Mouse (Mus musculus): ENCODE results near the gene Tiam2. TPM values are rescaled to one million over a fixed set of nuclear protein-coding genes. Genes with fewer than 3 reads are reported as not detected.

Gene Tiam2
- polyA plus RNA-seq, 1 experiment from 2014 or later, result 1.2 TPM

GRCm38 (mm10) chr17:3389741-3390140, 63.4 kb downstream of the Tiam2 start:
- DNase-seq (ENCODE audit: low spot score), result no peak
- H3K27ac ChIP-seq (replicated peaks), result no peak overlapping the region
- no peaks in the 10 kb centered on the region for H3K9me3 ChIP-seq (ENCODE audit: control insufficient read depth, low read length)
- no peaks in the 10 kb centered on the region for H3K27me3 ChIP-seq (ENCODE audit: control insufficient read depth, insufficient read depth, low read length)
- no peaks in the 10 kb centered on the region for H3K4me1 ChIP-seq (replicated peaks; ENCODE audit: control insufficient read depth, insufficient read depth)
- no peak for TF ChIP-seq CTCF (IDR thresholded peaks at IDR 0.05; ENCODE audit: low read depth)
- TF ChIP-seq EP300 (optimal IDR thresholded peaks at IDR 0.05), result no peak
- WGBS, result 81% methylated on average over 4 of the region's 4 CpGs
- H3K36me3 ChIP-seq (ENCODE audit: control insufficient read depth, insufficient read depth, low read length), result no peaks in the 10 kb centered on the region
- H3K9ac ChIP-seq (ENCODE audit: low read length), result no peak overlapping the region
- no peak overlapping the region for H3K4me3 ChIP-seq (ENCODE audit: low read depth, low read length)
- no peak overlapping the region for H3K4me2 ChIP-seq (replicated peaks; ENCODE audit: low read depth)
- no peak for ATAC-seq (ENCODE audit: low FRiP score, low TSS enrichment)

- Histone ChIP-seq H3K4me2 (replicated peaks; ENCODE audit: low read depth) (no peak overlapping the region), H3K27ac (replicated peaks) (no peak overlapping the region), H3K4me3 (ENCODE audit: low read depth, low read length) (no peak overlapping the region), H3K36me3 (ENCODE audit: control insufficient read depth, insufficient read depth, low read length) (no peaks in the 10 kb centered on the region), H3K9ac (ENCODE audit: low read length) (no peak overlapping the region), H3K9me3 (ENCODE audit: control insufficient read depth, low read length) (no peaks in the 10 kb centered on the region), H3K4me1 (replicated peaks; ENCODE audit: control insufficient read depth, insufficient read depth) (no peaks in the 10 kb centered on the region), H3K27me3 (ENCODE audit: control insufficient read depth, insufficient read depth, low read length) (no peaks in the 10 kb centered on the region)
- DNase-seq (ENCODE audit: low spot score) (no peak), ATAC-seq (ENCODE audit: low FRiP score, low TSS enrichment) (no peak)
- no peak for TF ChIP-seq EP300 (optimal IDR thresholded peaks at IDR 0.05)
- TF ChIP-seq CTCF (IDR thresholded peaks at IDR 0.05; ENCODE audit: low read depth), result no peak
- 94% methylated on average over 2 of the region's 2 CpGs for WGBS
Measured at GRCm38 (mm10) chr17:3393981-3394380, 67.6 kb downstream of the Tiam2 start.

GRCm38 (mm10) chr17:3394985-3395384, 68.6 kb downstream of the Tiam2 start:
- TF ChIP-seq EP300 (optimal IDR thresholded peaks at IDR 0.05), result no peak
- no peak for TF ChIP-seq CTCF (IDR thresholded peaks at IDR 0.05; ENCODE audit: low read depth)
- DNase-seq (ENCODE audit: low spot score), result no peak
- H3K36me3 ChIP-seq (ENCODE audit: control insufficient read depth, insufficient read depth, low read length), result no peaks in the 10 kb centered on the region
- no peaks in the 10 kb centered on the region for H3K9me3 ChIP-seq (ENCODE audit: control insufficient read depth, low read length)
- no peak for ATAC-seq (ENCODE audit: low FRiP score, low TSS enrichment)
- 50% methylated on average over 2 of the region's 2 CpGs for WGBS
- no peak overlapping the region for H3K27ac ChIP-seq (replicated peaks)
- H3K27me3 ChIP-seq (ENCODE audit: control insufficient read depth, insufficient read depth, low read length), result no peaks in the 10 kb centered on the region
- H3K4me3 ChIP-seq (ENCODE audit: low read depth, low read length), result no peak overlapping the region
- no peak overlapping the region for H3K4me2 ChIP-seq (replicated peaks; ENCODE audit: low read depth)
- no peak overlapping the region for H3K9ac ChIP-seq (ENCODE audit: low read length)
- no peaks in the 10 kb centered on the region for H3K4me1 ChIP-seq (replicated peaks; ENCODE audit: control insufficient read depth, insufficient read depth)

GRCm38 (mm10) chr17:3396881-3397281, 70.5 kb downstream of the Tiam2 start:
- H3K9me3 ChIP-seq (ENCODE audit: control insufficient read depth, low read length), result no peaks in the 10 kb centered on the region
- H3K4me3 ChIP-seq (ENCODE audit: low read depth, low read length), result no peak overlapping the region
- ATAC-seq (ENCODE audit: low FRiP score, low TSS enrichment) (no peak), DNase-seq (ENCODE audit: low spot score) (no peak)
- 72% methylated on average over 12 of the region's 12 CpGs for WGBS
- no peaks in the 10 kb centered on the region for H3K4me1 ChIP-seq (replicated peaks; ENCODE audit: control insufficient read depth, insufficient read depth)
- no peaks in the 10 kb centered on the region for H3K27me3 ChIP-seq (ENCODE audit: control insufficient read depth, insufficient read depth, low read length)
- H3K27ac ChIP-seq (replicated peaks), result no peak overlapping the region
- H3K9ac ChIP-seq (ENCODE audit: low read length), result no peak overlapping the region
- H3K36me3 ChIP-seq (ENCODE audit: control insufficient read depth, insufficient read depth, low read length), result no peaks in the 10 kb centered on the region
- no peak for TF ChIP-seq CTCF (IDR thresholded peaks at IDR 0.05; ENCODE audit: low read depth)
- H3K4me2 ChIP-seq (replicated peaks; ENCODE audit: low read depth), result no peak overlapping the region

- TF ChIP-seq CTCF (IDR thresholded peaks at IDR 0.05; ENCODE audit: low read depth) (no peak), EP300 (optimal IDR thresholded peaks at IDR 0.05) (no peak)
- no peaks in the 10 kb centered on the region for H3K9me3 ChIP-seq (ENCODE audit: control insufficient read depth, low read length)
- 40% methylated on average over 5 of the region's 5 CpGs for WGBS
- H3K27me3 ChIP-seq (ENCODE audit: control insufficient read depth, insufficient read depth, low read length), result no peaks in the 10 kb centered on the region
- no peak overlapping the region for H3K9ac ChIP-seq (ENCODE audit: low read length)
- no peak overlapping the region for H3K4me2 ChIP-seq (replicated peaks; ENCODE audit: low read depth)
- no peaks in the 10 kb centered on the region for H3K36me3 ChIP-seq (ENCODE audit: control insufficient read depth, insufficient read depth, low read length)
- DNase-seq (ENCODE audit: low spot score) (no peak), ATAC-seq (ENCODE audit: low FRiP score, low TSS enrichment) (no peak)
- H3K27ac ChIP-seq (replicated peaks), result no peak overlapping the region
- H3K4me3 ChIP-seq (ENCODE audit: low read depth, low read length), result no peak overlapping the region
- no peaks in the 10 kb centered on the region for H3K4me1 ChIP-seq (replicated peaks; ENCODE audit: control insufficient read depth, insufficient read depth)
Measured at GRCm38 (mm10) chr17:3397836-3398235, 71.5 kb downstream of the Tiam2 start.

- Histone ChIP-seq H3K4me2 (replicated peaks; ENCODE audit: low read depth) (no peak overlapping the region), H3K9me3 (ENCODE audit: control insufficient read depth, low read length) (no peaks in the 10 kb centered on the region), H3K9ac (ENCODE audit: low read length) (no peak overlapping the region), H3K27me3 (ENCODE audit: control insufficient read depth, insufficient read depth, low read length) (no peaks in the 10 kb centered on the region), H3K27ac (replicated peaks) (no peak overlapping the region), H3K4me1 (replicated peaks; ENCODE audit: control insufficient read depth, insufficient read depth) (no peaks in the 10 kb centered on the region), H3K36me3 (ENCODE audit: control insufficient read depth, insufficient read depth, low read length) (no peaks in the 10 kb centered on the region), H3K4me3 (ENCODE audit: low read depth, low read length) (no peak overlapping the region)
- 66% methylated on average over 9 of the region's 9 CpGs for WGBS
- no peak for TF ChIP-seq CTCF (IDR thresholded peaks at IDR 0.05; ENCODE audit: low read depth)
- TF ChIP-seq EP300 (optimal IDR thresholded peaks at IDR 0.05), result no peak
- DNase-seq (ENCODE audit: low spot score) (no peak), ATAC-seq (ENCODE audit: low FRiP score, low TSS enrichment) (no peak)
Measured at GRCm38 (mm10) chr17:3405350-3406073, 79.1 kb downstream of the Tiam2 start.

Measured in stomach, postnatal 0 days (tissue).